Mouse (Mus musculus): Measurements from ENCODE around the gene Opcml.
A peak's percentile ranks its signal among the peaks of the same experiment; 100 is the strongest.

Opcml gene

GRCm38 (mm10) chr9:28177052-28177451 lies 386.5 kb downstream of the Opcml start:
- DNase-seq = no peak

GRCm38 (mm10) chr9:28178123-28178887 lies 387.7 kb downstream of the Opcml start:
- DNase-seq = no peak

GRCm38 (mm10) chr9:28181916-28182315 lies 391.3 kb downstream of the Opcml start:
- peak; percentile 21 for DNase-seq

- no peak for DNase-seq
These were observed 399.7 kb downstream of the Opcml start for GRCm38 (mm10) chr9:28190226-28190625.

GRCm38 (mm10) chr9:28190751-28191150 lies 400.2 kb downstream of the Opcml start:
- DNase-seq = no peak

- DNase-seq = peak; percentile 39
These were observed 406.0 kb downstream of the Opcml start for GRCm38 (mm10) chr9:28196550-28196949.

- DNase-seq = peak; percentile 55
These were observed 406.5 kb downstream of the Opcml start for GRCm38 (mm10) chr9:28197061-28197460.

GRCm38 (mm10) chr9:28197631-28198030 lies 407.1 kb downstream of the Opcml start:
- peak; percentile 84 for DNase-seq

GRCm38 (mm10) chr9:28198106-28198694 lies 407.6 kb downstream of the Opcml start:
- peak; percentile 54 for DNase-seq

GRCm38 (mm10) chr9:28207441-28207840 lies 416.9 kb downstream of the Opcml start:
- DNase-seq = no peak

- no peak for DNase-seq
These were observed 418.1 kb downstream of the Opcml start for GRCm38 (mm10) chr9:28208696-28209095.

GRCm38 (mm10) chr9:28211877-28212276 lies 421.3 kb downstream of the Opcml start:
- no peak for DNase-seq

- DNase-seq = no peak
These were observed 423.3 kb downstream of the Opcml start for GRCm38 (mm10) chr9:28213893-28214292.

- DNase-seq = no peak
These were observed 427.6 kb downstream of the Opcml start for GRCm38 (mm10) chr9:28218026-28218646.

GRCm38 (mm10) chr9:28222726-28223125 lies 432.2 kb downstream of the Opcml start:
- DNase-seq = no peak

GRCm38 (mm10) chr9:28225824-28226569 lies 435.4 kb downstream of the Opcml start:
- DNase-seq = no peak

- no peak for DNase-seq
These were observed 436.0 kb downstream of the Opcml start for GRCm38 (mm10) chr9:28226570-28226951.

GRCm38 (mm10) chr9:28238450-28238849 lies 447.9 kb downstream of the Opcml start:
- no peak for DNase-seq

- DNase-seq = no peak
These were observed 457.3 kb downstream of the Opcml start for GRCm38 (mm10) chr9:28247742-28248503.

GRCm38 (mm10) chr9:28251341-28251740 lies 460.8 kb downstream of the Opcml start:
- DNase-seq = peak; percentile 52

GRCm38 (mm10) chr9:28255128-28255904 lies 464.7 kb downstream of the Opcml start:
- DNase-seq = no peak

GRCm38 (mm10) chr9:28255905-28256268 lies 465.3 kb downstream of the Opcml start:
- DNase-seq = no peak

Data from heart, adult 11 months (tissue).